Mouse (Mus musculus) adrenal gland, postnatal 36 days (tissue): ENCODE data around the gene Ccdc141. TPM values are rescaled to one million over a fixed set of nuclear protein-coding genes. Genes with fewer than 3 reads are reported as not detected.

Source experiments
- DNase-seq, 2 experiments: peaks; one replicate each; pipeline ENCODE4 v3.0.0; 2021; ENCODE audit warnings: mixed read lengths in 1 of 2
- microRNA-seq: library from miRNA; unstranded; fragments of <30 nt; microRNA quantifications from one replicate; pipeline ENCODE4 v1.2.0, GENCODE M21; 2021
- total RNA-seq, 2 experiments: library from RNA; stranded (reverse); gene quantifications; 2 replicates each; pipeline ENCODE4 v1.2.3; 2021

Gene Ccdc141
- total RNA-seq, 2 experiments from 2014 or later = 6.2 to 7.6 TPM

DNA sequence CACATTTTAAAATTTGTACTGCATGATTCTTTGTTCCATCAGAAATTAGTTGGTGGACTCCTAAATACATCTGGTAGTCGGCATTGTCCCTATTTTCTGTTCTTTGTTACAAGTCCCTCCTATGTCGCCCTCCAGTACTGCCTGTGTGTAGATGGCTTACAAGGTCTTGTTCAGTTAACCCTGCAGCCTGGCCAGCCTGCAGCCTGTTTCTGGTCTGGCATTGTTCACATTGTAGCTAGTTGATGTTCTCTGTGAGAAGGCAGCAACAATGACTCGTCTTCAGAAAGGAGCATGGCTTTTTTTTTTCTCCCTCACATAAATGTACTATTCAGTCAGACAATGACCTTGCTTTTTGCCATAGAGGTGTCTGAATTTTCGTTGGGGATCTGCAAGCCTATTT is 198.4 kb downstream of the Ccdc141 start:
- DNase-seq = no peak

DNA sequence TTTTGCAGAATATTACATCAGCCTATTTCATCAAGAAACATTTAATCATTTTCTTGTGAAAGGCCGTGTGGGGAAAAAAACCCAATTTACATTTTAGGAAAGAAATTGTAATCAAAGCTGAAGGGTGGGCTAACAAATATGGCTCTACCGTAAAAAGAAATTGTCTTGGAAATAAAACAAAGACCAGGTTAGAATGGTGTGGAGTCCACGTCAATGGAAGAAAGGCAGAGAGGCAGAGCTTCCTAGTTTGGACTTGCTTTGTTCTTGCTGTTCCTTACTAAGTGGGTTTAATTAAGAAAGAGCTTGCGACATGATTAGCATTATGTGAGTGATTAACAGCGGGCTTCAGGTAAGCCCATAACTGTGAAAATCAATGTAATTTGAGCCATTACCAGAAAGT is 199.4 kb downstream of the Ccdc141 start:
- DNase-seq = no peak

DNA sequence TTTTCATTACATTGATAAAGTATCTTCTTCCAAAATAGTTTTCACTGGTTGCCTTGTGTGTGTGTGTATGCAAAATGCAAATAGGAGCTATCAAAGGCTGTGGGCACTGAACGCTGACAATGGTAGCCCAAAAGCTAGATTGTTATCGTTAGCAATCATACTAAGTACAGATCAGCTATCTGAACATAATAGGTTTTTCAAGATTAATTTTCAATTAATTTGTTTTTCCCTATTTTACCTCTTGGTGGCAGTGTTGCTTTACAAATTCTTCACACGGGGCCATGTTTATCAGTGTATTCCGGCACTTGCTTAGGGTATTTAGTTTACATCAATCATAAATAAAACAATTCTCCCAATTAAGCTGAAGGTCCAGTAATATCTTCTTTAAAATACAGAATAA is 199.8 kb downstream of the Ccdc141 start:
- DNase-seq = no peak

DNA sequence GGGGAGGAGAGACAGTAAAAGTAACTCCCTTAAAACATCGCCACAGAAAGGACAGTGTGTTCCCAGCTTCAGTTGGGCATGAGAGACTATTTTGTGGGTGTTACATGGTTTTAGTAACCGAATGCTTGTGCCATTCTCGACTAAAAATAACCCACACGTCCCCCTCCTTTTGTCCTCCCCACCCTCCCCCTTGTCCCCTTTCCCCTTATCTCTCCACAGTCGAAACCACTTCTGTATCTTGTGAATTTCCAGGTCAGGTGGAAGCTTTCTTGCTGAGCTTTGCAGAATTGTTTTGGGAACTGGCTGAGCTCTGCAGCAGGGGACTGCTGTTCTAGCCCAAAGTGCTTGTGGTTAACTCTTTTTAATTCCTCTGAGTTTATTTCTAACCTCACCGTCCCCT is 200.2 kb downstream of the Ccdc141 start:
- DNase-seq = no peak

DNA sequence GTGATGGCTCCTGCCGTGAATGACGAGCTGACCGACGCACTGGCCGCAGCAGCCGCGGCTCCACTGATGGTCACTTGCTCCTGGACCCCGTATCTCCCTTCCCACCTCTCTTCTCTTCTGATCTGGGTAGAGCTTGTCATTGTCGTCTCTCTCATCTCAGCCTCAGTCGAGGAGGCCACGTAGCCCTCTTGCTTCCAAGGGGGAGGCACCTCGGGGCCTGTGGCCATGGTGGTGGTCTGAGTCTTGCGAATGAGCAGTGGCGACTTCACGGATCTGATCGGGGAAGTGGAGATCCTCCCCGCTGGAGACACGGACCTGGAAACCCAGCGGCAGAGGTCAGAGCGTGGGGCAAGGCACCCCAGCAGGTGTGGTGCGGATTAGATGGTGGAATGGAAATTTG is 200.8 kb downstream of the Ccdc141 start:
- no peak for DNase-seq

DNA sequence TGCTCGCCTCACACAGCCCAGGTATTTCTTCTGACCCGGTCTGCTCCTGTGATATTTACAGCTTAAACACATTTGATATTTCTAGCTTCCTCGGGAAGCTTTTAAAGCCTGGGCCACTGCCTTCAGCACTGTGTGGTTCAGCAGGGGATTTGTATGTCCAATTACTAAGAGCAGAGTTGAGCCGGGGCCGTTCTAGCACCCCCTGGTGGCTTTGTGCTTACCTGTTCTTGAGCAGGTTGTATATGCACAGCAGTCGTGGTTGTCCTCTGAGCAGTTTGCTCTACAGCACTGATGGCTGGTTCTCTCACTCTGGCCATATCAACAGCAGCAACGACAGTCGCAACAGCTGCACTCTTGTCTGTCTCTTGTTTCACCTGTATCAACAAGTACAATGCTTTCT is 201.5 kb downstream of the Ccdc141 start:
- DNase-seq = peak; percentile 74 to 84

DNA sequence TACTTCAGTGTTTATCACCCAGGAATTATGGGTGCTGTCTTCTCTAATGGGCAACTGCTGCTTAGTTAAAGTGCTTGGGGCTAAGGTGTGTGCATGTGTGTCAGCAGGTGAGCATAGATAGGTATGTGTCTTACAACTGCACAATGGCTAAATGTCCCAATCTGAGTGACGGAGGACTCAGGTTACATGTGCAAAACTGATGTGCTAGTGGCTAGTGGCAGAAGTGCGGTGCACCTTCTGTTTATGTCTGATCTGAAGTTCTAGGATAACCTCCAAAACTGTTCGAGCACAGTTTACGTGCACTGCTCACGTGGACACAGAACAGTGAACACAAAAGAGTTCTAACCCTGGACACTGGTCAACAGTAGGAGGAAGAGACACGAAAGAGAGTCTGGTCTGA is 203.9 kb downstream of the Ccdc141 start:
- no peak for DNase-seq

DNA sequence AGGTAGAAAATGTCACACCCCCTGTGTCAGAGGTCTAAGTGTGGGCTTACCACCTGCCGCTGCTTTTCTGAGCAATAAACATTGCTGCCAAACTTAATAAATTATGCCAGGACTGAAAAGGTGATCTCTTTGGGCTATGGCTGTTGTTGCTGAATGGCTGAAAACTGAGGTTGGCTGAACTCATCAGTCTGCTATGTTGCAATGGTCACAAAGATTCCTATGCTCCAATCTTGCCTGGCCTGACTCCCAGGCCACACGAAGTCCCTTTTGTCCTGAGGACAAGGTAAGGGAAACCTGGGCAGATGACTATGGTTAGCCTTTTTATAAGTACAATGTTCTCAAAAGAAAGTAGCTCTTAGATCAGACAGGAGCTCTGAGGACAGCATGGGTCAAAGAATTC is 204.4 kb downstream of the Ccdc141 start:
- no peak for DNase-seq

DNA sequence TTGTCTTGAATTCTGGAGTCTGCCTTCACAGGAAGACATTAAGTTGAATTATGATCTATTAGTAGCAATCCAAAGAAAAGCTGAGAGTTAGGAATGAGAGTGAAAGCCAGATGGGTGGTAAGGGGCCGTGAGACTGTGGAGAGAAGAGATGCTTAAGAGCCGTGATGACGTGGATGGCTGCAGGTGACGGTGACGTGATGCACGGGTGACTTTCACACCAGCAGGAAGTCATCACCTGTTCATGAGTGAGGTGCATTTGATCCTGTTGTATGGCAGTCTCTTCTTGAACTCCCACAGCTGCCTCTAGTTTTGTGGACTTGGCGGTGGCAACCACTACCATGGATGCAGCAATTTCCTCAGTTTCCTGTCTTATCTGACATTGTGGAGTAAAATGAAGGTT is 204.9 kb downstream of the Ccdc141 start:
- DNase-seq = no peak

DNA sequence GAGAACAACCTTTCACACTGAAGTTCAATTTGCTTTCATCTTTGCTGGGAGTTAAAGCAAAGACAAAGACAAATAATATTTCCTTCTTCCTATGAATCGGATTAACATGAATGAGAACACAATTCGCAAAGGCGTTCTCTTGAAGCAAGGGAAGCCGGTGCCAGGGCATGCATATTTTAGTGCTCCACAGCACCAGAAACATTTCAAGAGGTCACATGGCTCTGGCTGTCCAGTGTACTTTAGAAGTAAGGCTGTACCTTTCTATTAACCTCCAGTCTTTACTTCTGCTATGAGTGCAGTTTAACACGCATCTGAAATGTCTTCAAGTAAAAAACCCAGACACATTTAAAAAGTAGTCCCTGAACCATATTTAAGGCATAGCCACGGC is 208.4 kb downstream of the Ccdc141 start:
- DNase-seq = no peak

DNA sequence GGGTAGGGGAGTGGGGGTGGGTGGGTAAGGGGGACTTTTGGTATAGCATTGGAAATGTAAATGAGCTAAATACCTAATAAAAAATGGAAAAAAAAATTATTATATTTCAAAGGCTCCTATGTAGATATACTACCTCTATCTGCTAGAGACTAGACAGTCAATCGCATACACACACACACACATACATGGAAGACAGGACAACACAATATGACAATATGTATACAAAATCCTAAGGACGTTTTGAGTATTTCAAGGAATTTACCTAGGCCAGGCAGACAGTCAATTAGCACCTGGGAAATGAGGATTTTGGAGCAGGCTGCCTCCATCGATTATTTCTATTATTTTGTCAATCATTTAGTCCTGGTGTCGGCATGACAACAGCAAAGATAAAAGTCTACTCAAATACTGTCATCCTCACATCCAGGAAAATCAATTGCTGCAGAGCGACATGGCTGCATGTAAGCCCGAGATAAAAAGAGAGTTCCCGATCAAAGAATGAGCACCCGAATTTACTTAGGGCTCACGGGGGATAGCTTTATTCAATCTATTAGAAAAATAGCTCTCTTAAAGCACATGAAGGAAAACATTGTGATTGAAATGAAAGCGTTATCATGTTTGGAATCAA is 208.9 kb downstream of the Ccdc141 start:
- DNase-seq = no peak

Small RNA genes lying within 50 kb of the gene (microRNA-seq; reads per million reads assigned to microRNA genes)
- not detected for gene Gm44360

Other genes with a start within 250 kb of the Ccdc141 start
- gene Ttn, start 188.1 kb downstream of the Ccdc141 start, total RNA-seq = 1 to 10 TPM in 1 of 2 experiments, under 1 TPM in 1; 0.10 to 1.1 TPM
- gene Sestd1, start 110.0 kb upstream of the Ccdc141 start, total RNA-seq = 10 to 100 TPM; 13.0 to 20.6 TPM